Mouse (Mus musculus): ENCODE measurements around the gene Man1a2. TPM values are rescaled to one million over a fixed set of nuclear protein-coding genes. Genes with fewer than 3 reads are reported as not detected.

Man1a2 gene
- total and polyA plus RNA-seq, 2 experiments from 2014 or later = 51.5 to 70.7 TPM

DNA sequence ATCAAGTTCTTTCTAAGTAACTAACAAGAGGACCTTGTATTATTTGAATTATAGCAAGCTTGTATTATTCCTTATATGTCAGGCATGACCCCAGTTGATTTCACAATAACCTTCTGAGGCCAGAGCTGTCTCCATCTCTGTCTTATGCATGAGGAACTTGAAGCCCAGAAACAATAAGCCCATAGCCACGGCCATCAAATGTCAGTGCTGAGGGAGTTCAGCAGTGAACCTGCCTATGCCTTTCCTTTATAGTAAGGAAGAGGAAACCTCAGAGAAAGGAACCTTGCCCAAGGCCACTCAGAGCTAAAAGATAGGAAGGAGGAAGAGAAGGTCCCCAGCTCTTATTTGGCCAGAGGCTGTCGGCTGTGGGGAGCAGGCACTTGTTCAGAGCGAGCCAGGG lies 150.9 kb downstream of the Man1a2 start:
- 77% methylated on average over 3 of the region's 3 CpGs for WGBS
- TF ChIP-seq CTCF (IDR thresholded peaks at IDR 0.05) = no peak
- H3K27me3 ChIP-seq (ENCODE audit: insufficient read depth, low read length) = no peaks in the 10 kb centered on the region
- DNase-seq (ENCODE audit: low spot score) (no peak), ATAC-seq (ENCODE audit: low FRiP score) (no peak)
- no peak overlapping the region for H3K9ac ChIP-seq (replicated peaks; ENCODE audit: low read length, poor library complexity, severe bottlenecking)
- no peak overlapping the region for H3K27ac ChIP-seq (ENCODE audit: low read depth, low read length)
- H3K4me3 ChIP-seq (ENCODE audit: low read depth, low read length) = no peak overlapping the region
- H3K36me3 ChIP-seq (ENCODE audit: insufficient read depth, low read length) = no peaks in the 10 kb centered on the region
- no peak overlapping the region for H3K4me2 ChIP-seq (ENCODE audit: low read depth, low read length, poor library complexity, severe bottlenecking)
- H3K9me3 ChIP-seq (ENCODE audit: low read length) = no peaks in the 10 kb centered on the region
- H3K4me1 ChIP-seq (ENCODE audit: insufficient read depth, low read length) = no peaks in the 10 kb centered on the region

- Histone ChIP-seq H3K4me3 (ENCODE audit: low read depth, low read length) (no peak overlapping the region), H3K4me2 (ENCODE audit: low read depth, low read length, poor library complexity, severe bottlenecking) (no peak overlapping the region), H3K4me1 (ENCODE audit: insufficient read depth, low read length) (no peaks in the 10 kb centered on the region), H3K27ac (ENCODE audit: low read depth, low read length) (no peak overlapping the region), H3K36me3 (ENCODE audit: insufficient read depth, low read length) (no peaks in the 10 kb centered on the region), H3K9me3 (ENCODE audit: low read length) (no peaks in the 10 kb centered on the region), H3K27me3 (ENCODE audit: insufficient read depth, low read length) (no peaks in the 10 kb centered on the region), H3K9ac (replicated peaks; ENCODE audit: low read length, poor library complexity, severe bottlenecking) (no peak overlapping the region)
- ATAC-seq (ENCODE audit: low FRiP score) (no peak), DNase-seq (ENCODE audit: low spot score) (no peak)
- no peak for TF ChIP-seq CTCF (IDR thresholded peaks at IDR 0.05)
These were observed 151.9 kb downstream of the Man1a2 start for GRCm38 (mm10) chr3:100533429-100533828.

GRCm38 (mm10) chr3:100530919-100531318 lies 154.4 kb downstream of the Man1a2 start:
- H3K27me3 ChIP-seq (ENCODE audit: insufficient read depth, low read length) = no peaks in the 10 kb centered on the region
- no peaks in the 10 kb centered on the region for H3K9me3 ChIP-seq (ENCODE audit: low read length)
- DNase-seq (ENCODE audit: low spot score) = no peak
- no peak overlapping the region for H3K4me3 ChIP-seq (ENCODE audit: low read depth, low read length)
- no peaks in the 10 kb centered on the region for H3K4me1 ChIP-seq (ENCODE audit: insufficient read depth, low read length)
- H3K4me2 ChIP-seq (ENCODE audit: low read depth, low read length, poor library complexity, severe bottlenecking) = no peak overlapping the region
- no peak overlapping the region for H3K27ac ChIP-seq (ENCODE audit: low read depth, low read length)
- no peak for ATAC-seq (ENCODE audit: low FRiP score)
- no peaks in the 10 kb centered on the region for H3K36me3 ChIP-seq (ENCODE audit: insufficient read depth, low read length)
- H3K9ac ChIP-seq (replicated peaks; ENCODE audit: low read length, poor library complexity, severe bottlenecking) = no peak overlapping the region
- no peak for TF ChIP-seq CTCF (IDR thresholded peaks at IDR 0.05)
- 93% methylated on average over 5 of the region's 5 CpGs for WGBS

- Histone ChIP-seq H3K27ac (ENCODE audit: low read depth, low read length) (no peak overlapping the region), H3K4me1 (ENCODE audit: insufficient read depth, low read length) (no peaks in the 10 kb centered on the region), H3K4me3 (ENCODE audit: low read depth, low read length) (no peak overlapping the region), H3K4me2 (ENCODE audit: low read depth, low read length, poor library complexity, severe bottlenecking) (no peak overlapping the region), H3K36me3 (ENCODE audit: insufficient read depth, low read length) (no peaks in the 10 kb centered on the region), H3K9ac (replicated peaks; ENCODE audit: low read length, poor library complexity, severe bottlenecking) (no peak overlapping the region), H3K27me3 (ENCODE audit: insufficient read depth, low read length) (no peaks in the 10 kb centered on the region), H3K9me3 (ENCODE audit: low read length) (no peaks in the 10 kb centered on the region)
- 91% methylated on average over 7 of the region's 7 CpGs for WGBS
- DNase-seq (ENCODE audit: low spot score) (no peak), ATAC-seq (ENCODE audit: low FRiP score) (no peak)
- no peak for TF ChIP-seq CTCF (IDR thresholded peaks at IDR 0.05)
These were observed 155.0 kb downstream of the Man1a2 start for GRCm38 (mm10) chr3:100530244-100530788.

GRCm38 (mm10) chr3:100522671-100523070 lies 162.6 kb downstream of the Man1a2 start:
- 79% methylated on average over 7 of the region's 7 CpGs for WGBS
- TF ChIP-seq CTCF (IDR thresholded peaks at IDR 0.05) = no peak
- no peaks in the 10 kb centered on the region for H3K27me3 ChIP-seq (ENCODE audit: insufficient read depth, low read length)
- no peaks in the 10 kb centered on the region for H3K9me3 ChIP-seq (ENCODE audit: low read length)
- no peak overlapping the region for H3K9ac ChIP-seq (replicated peaks; ENCODE audit: low read length, poor library complexity, severe bottlenecking)
- DNase-seq (ENCODE audit: low spot score) = no peak
- H3K4me1 ChIP-seq (ENCODE audit: insufficient read depth, low read length) = no peaks in the 10 kb centered on the region
- no peak overlapping the region for H3K4me2 ChIP-seq (ENCODE audit: low read depth, low read length, poor library complexity, severe bottlenecking)
- H3K4me3 ChIP-seq (ENCODE audit: low read depth, low read length) = no peak overlapping the region
- no peak overlapping the region for H3K27ac ChIP-seq (ENCODE audit: low read depth, low read length)
- no peak for ATAC-seq (ENCODE audit: low FRiP score)
- H3K36me3 ChIP-seq (ENCODE audit: insufficient read depth, low read length) = no peaks in the 10 kb centered on the region

DNA sequence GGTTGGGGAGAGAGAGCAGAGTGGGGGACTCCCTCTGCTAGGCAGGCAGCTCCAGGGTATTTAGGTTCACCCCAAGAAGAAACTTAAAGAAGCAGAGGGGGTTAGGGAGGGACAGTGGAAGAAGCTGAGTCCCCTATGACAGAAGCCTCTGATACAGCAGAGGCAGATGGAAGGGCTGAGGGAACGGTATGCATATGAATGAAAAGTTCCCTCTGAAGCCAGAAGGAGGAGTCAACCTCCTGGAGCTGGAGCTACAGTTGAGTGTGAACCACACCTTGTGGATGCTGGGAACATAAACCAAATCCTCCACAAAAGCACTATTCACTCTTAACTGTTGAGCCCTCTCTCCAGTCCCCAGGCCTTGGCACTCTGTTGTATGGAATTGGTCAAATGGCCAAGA lies 163.7 kb downstream of the Man1a2 start:
- Histone ChIP-seq H3K27me3 (ENCODE audit: insufficient read depth, low read length) (no peaks in the 10 kb centered on the region), H3K9me3 (ENCODE audit: low read length) (no peaks in the 10 kb centered on the region), H3K36me3 (ENCODE audit: insufficient read depth, low read length) (no peaks in the 10 kb centered on the region), H3K4me1 (ENCODE audit: insufficient read depth, low read length) (no peaks in the 10 kb centered on the region), H3K27ac (ENCODE audit: low read depth, low read length) (no peak overlapping the region), H3K9ac (replicated peaks; ENCODE audit: low read length, poor library complexity, severe bottlenecking) (no peak overlapping the region), H3K4me2 (ENCODE audit: low read depth, low read length, poor library complexity, severe bottlenecking) (no peak overlapping the region), H3K4me3 (ENCODE audit: low read depth, low read length) (no peak overlapping the region)
- ATAC-seq (ENCODE audit: low FRiP score) (no peak), DNase-seq (ENCODE audit: low spot score) (no peak)
- 58% methylated on average over 1 of the region's 1 CpGs for WGBS
- TF ChIP-seq CTCF (IDR thresholded peaks at IDR 0.05) = no peak
